Mouse (Mus musculus): ENCODE results near the gene Rab3ip. TPM values are rescaled to one million over a fixed set of nuclear protein-coding genes. Genes with fewer than 3 reads are reported as not detected.
A peak's percentile ranks its signal among the peaks of the same experiment; 100 is the strongest.

Gene Rab3ip
- total RNA-seq, 2 experiments from 2014 or later = 42.6 to 47.3 TPM

DNA sequence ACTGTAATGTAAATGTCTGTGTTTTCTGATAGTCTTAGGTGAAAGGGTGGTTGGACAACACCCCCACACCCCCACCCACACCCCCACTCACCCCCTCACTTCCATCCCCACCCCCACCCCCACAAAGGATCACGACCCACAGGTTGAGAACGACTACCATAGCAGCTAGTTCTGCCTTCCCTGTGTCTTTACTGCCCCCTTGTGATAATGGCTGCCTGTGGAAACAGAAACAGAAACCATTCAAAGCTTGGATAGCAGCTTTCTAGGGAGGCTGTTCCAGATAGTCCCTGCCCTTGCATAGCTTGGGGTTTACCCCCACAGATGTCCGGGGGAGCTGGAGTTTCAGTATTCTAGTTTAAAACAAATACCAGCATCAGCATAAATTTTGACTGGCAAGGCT is 56.8 kb downstream of the Rab3ip start:
- Histone ChIP-seq H3K4me3 (no peak overlapping the region), H3K27ac (no peak overlapping the region)
- intact Hi-C loops (cut with DNase I) = loop anchor here (2.0 to 5.0 kb wide), 2 partner anchors 563 to 686 kb away; no protein-coding TSS in a partner anchor
- DNase-seq (ENCODE audit: extremely low spot score in 1 of 2, low spot score in 2 of 2) = peak in 1 of 2 experiments; percentile 34
- peak; percentile 57 for TF ChIP-seq CTCF (IDR thresholded peaks at IDR 0.05)

- TF ChIP-seq CTCF (IDR thresholded peaks at IDR 0.05) = no peak
- Histone ChIP-seq H3K4me3 (no peak overlapping the region), H3K27ac (no peak overlapping the region)
- intact Hi-C loops (cut with DNase I) = loop anchor here (5.0 kb wide), 1 partner anchor 683 kb away; no protein-coding TSS in a partner anchor
- no peak for DNase-seq (ENCODE audit: extremely low spot score in 1 of 2, low spot score in 2 of 2)
Observed at GRCm38 (mm10) chr10:116890587-116890986, 60.0 kb downstream of the Rab3ip start.

- intact Hi-C loops (cut with DNase I) = no loop called here
- no peak for DNase-seq (ENCODE audit: extremely low spot score in 1 of 2, low spot score in 2 of 2)
- H3K4me3 ChIP-seq = no peak overlapping the region
- H3K27ac ChIP-seq = no peak overlapping the region
- no peak for TF ChIP-seq CTCF (IDR thresholded peaks at IDR 0.05)
Observed at GRCm38 (mm10) chr10:116884552-116884951, 66.0 kb downstream of the Rab3ip start.

GRCm38 (mm10) chr10:116883531-116883930 is 67.0 kb downstream of the Rab3ip start:
- no peak for DNase-seq (ENCODE audit: extremely low spot score in 1 of 2, low spot score in 2 of 2)
- TF ChIP-seq CTCF (IDR thresholded peaks at IDR 0.05) = peak; percentile 44
- intact Hi-C loops (cut with DNase I) = no loop called here
- Histone ChIP-seq H3K4me3 (no peak overlapping the region), H3K27ac (no peak overlapping the region)

GRCm38 (mm10) chr10:116877436-116877835 is 73.1 kb downstream of the Rab3ip start:
- DNase-seq (ENCODE audit: extremely low spot score in 1 of 2, low spot score in 2 of 2) = no peak
- Histone ChIP-seq H3K27ac (no peak overlapping the region), H3K4me3 (no peak overlapping the region)
- intact Hi-C loops (cut with DNase I) = no loop called here
- TF ChIP-seq CTCF (IDR thresholded peaks at IDR 0.05) = no peak

DNA sequence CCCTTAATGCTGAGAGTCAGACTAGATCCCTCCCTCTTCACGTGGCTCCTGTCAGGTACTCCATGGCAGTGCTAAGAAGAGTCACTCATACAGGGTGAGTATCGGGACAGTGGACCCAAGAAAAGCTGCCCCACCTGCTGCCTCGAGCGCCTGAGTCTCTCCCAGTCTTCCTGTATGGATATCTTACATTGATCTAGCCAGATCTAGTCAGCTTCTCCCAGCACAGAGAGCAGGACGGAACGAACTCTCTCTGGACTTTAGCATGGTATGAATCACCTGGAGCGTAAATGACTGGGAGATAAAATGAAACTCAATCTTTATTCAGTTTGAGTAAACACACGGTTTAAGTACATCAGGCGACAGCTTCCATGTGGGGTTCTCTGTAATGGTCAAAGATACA is 76.1 kb downstream of the Rab3ip start:
- intact Hi-C loops (cut with DNase I) = no loop called here
- H3K4me3 ChIP-seq = no peak overlapping the region
- TF ChIP-seq CTCF (IDR thresholded peaks at IDR 0.05) = no peak
- no peak overlapping the region for H3K27ac ChIP-seq
- no peak for DNase-seq (ENCODE audit: extremely low spot score in 1 of 2, low spot score in 2 of 2)

GRCm38 (mm10) chr10:116872016-116872410 is 78.6 kb downstream of the Rab3ip start:
- Histone ChIP-seq H3K4me3 (no peak overlapping the region), H3K27ac (no peak overlapping the region)
- TF ChIP-seq CTCF (IDR thresholded peaks at IDR 0.05) = no peak
- intact Hi-C loops (cut with DNase I) = no loop called here
- DNase-seq (ENCODE audit: extremely low spot score in 1 of 2, low spot score in 2 of 2) = no peak

- DNase-seq (ENCODE audit: extremely low spot score in 1 of 2, low spot score in 2 of 2) = no peak
- H3K27ac ChIP-seq = no peak overlapping the region
- TF ChIP-seq CTCF (IDR thresholded peaks at IDR 0.05) = no peak
- intact Hi-C loops (cut with DNase I) = no loop called here
- H3K4me3 ChIP-seq = no peak overlapping the region
Observed at GRCm38 (mm10) chr10:116871329-116872015, 79.1 kb downstream of the Rab3ip start.

GRCm38 (mm10) chr10:116870819-116871218 is 79.8 kb downstream of the Rab3ip start:
- no peak for DNase-seq (ENCODE audit: extremely low spot score in 1 of 2, low spot score in 2 of 2)
- intact Hi-C loops (cut with DNase I) = no loop called here
- Histone ChIP-seq H3K4me3 (no peak overlapping the region), H3K27ac (no peak overlapping the region)
- TF ChIP-seq CTCF (IDR thresholded peaks at IDR 0.05) = no peak

Other genes with a start within 250 kb of the Rab3ip start
- under 1 TPM in 1 of 2 experiments, not detected in 1; 0.23 TPM for gene Myrfl, start 53.9 kb downstream of the Rab3ip start, total RNA-seq (2021)
- gene Gm10271, start 21.8 kb upstream of the Rab3ip start, total RNA-seq (2021) = not detected
- under 1 TPM; 0.12 to 0.29 TPM for gene Best3, start 35.5 kb upstream of the Rab3ip start, total RNA-seq (2021)
- gene Lrrc10, start 94.6 kb upstream of the Rab3ip start, total RNA-seq (2021) = not detected
- gene Cct2, start 113.0 kb upstream of the Rab3ip start, total RNA-seq (2021) = 100 to 1,000 TPM; 146 to 157 TPM
- 10 to 100 TPM; 36.6 to 36.9 TPM for gene Frs2, start 197.8 kb upstream of the Rab3ip start, total RNA-seq (2021)